Mouse (Mus musculus) midbrain, embryonic 10.5 days (tissue): ENCODE data around the gene Krt75. TPM values are rescaled to one million over a fixed set of nuclear protein-coding genes. Genes with fewer than 3 reads are reported as not detected.

Source experiments
- DNase-seq: peaks from one replicate; pipeline ENCODE4 v3.0.0-alpha.2; 2017; ENCODE audit warnings: low spot score
- H3K27ac ChIP-seq: fragments of 300-500 bp; sonication (generic); replicated peaks from 2 replicates; pipeline ENCODE4 v1.5.1; 2016; ENCODE audit warnings: mild to moderate bottlenecking
- H3K27me3 ChIP-seq: fragments of 300-500 bp; sonication (generic); 2 replicates; pipeline ENCODE4 v1.6.1; 2016; ENCODE audit warnings: low read depth, mild to moderate bottlenecking; ENCODE audit not compliant: poor library complexity, severe bottlenecking
- H3K36me3 ChIP-seq: fragments of 300-500 bp; sonication (generic); 2 replicates; pipeline ENCODE4 v1.6.1; 2016; ENCODE audit warnings: mild to moderate bottlenecking, moderate library complexity
- H3K4me1 ChIP-seq: fragments of 300-500 bp; sonication (generic); 2 replicates; pipeline ENCODE4 v1.6.1; 2016
- H3K4me3 ChIP-seq: fragments of 300-500 bp; sonication (generic); 2 replicates; pipeline ENCODE4 v1.5.1; 2016; ENCODE audit warnings: mild to moderate bottlenecking, moderate library complexity
- H3K9me3 ChIP-seq: fragments of 300-500 bp; sonication (generic); replicated peaks from 2 replicates; pipeline ENCODE4 v1.6.1; 2016; ENCODE audit warnings: mild to moderate bottlenecking
- WGBS: fragments of 180-500 bp; shearing (Covaris S2); methylation state at CpG from one replicate; pipeline ENCODE4 v1.1.7; 2016; 5-methylcytosine and 5-hydroxymethylcytosine counted together
- polyA plus RNA-seq: library from polyadenylated mRNA; unstranded; fragments of >200 nt; fragmentation: Nextera tagmentation; extraction: Ambion mirVana; gene quantifications from 2 replicates; pipeline ENCODE4 v1.2.1, GENCODE M21; 2016

The Krt75 gene
- not detected in 2 replicates for polyA plus RNA-seq

DNA sequence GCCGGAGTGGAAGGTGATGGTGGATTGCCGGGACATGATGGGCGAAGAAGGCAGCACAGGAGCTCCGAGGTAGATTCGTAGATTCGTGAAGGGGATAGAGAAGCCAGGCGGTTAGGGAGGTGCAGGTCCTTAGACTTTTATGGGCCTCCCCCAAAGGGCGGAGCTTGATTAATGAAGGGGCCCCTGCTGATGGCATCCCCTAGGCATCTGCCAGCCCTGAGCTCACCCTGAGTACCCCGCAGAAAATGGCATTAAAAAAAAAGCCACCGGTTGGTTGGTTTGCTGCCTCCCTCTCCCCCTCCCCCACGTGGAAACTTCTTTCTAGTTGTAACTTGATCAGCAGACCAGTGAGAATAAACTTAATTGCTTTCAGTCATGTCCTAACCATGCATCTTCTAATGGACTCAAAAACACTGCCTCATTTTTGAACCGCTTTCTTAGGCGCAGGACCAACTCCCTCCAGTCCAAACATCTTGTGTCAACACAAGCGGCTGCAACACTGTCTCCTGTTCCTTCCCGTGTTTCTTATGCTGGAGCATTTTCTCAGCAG, at the start of gene Krt75:
TSS of gene Krt75 (minus strand) at position 109 of the 550 bp plus-strand sequence.
- DNase-seq, result no peak
- no peak within 1 kb of the TSS for H3K4me3 ChIP-seq
- peak within 1 kb of the TSS; percentile 9; the same call in 1 of the 2 replicates for H3K27ac ChIP-seq
- no peaks in the 10 kb centered on the region for H3K4me1 ChIP-seq
- 70% methylated on average over 15 of the region's 15 CpGs for WGBS
- H3K9me3 ChIP-seq, result no peaks in the 10 kb centered on the region
- no peaks in the 10 kb centered on the region for H3K27me3 ChIP-seq
- no peaks in the 10 kb centered on the region for H3K36me3 ChIP-seq

DNA sequence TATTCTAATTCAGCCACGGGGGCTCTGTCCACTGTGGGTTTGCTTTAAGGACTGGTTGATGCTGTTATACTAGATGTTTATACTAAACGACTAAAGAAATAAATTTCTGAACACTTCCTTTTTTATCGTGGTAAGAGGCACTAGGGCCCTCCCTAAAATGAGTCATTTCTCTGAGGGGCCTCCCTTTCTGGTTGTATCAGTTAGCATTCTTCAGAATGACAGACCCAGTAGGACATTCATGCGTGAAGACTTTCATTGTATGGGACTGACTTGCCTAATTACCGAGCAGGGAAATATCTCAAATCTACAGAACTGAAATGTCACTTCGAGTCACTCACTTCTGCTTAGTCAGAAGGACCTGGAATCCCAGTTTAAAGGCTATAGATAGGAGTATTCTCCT, 25.4 kb upstream of the Krt75 start:
- WGBS, result 78% methylated on average over 6 of the region's 6 CpGs
- Histone ChIP-seq H3K4me1 (no peaks in the 10 kb centered on the region), H3K4me3 (no peak overlapping the region), H3K27ac (no peak overlapping the region), H3K36me3 (no peaks in the 10 kb centered on the region), H3K9me3 (no peaks in the 10 kb centered on the region), H3K27me3 (no peaks in the 10 kb centered on the region)
- no peak for DNase-seq

- DNase-seq, result no peak
These were observed 14.5 kb upstream of the Krt75 start for GRCm38 (mm10) chr15:101588216-101588615.

GRCm38 (mm10) chr15:101584456-101584855, 10.8 kb upstream of the Krt75 start:
- Histone ChIP-seq H3K27me3 (no peaks in the 10 kb centered on the region), H3K4me1 (no peaks in the 10 kb centered on the region), H3K27ac (no peak overlapping the region), H3K36me3 (no peaks in the 10 kb centered on the region), H3K9me3 (no peaks in the 10 kb centered on the region), H3K4me3 (no peak overlapping the region)
- WGBS, result 62% methylated on average over 2 of the region's 2 CpGs
- DNase-seq, result no peak

More at GRCm38 (mm10) chr15:101588216-101588615, 14.5 kb upstream of the Krt75 start:
- Histone ChIP-seq H3K27me3 (no peaks in the 10 kb centered on the region), H3K4me3 (no peak overlapping the region), H3K9me3 (no peaks in the 10 kb centered on the region), H3K27ac (no peak overlapping the region), H3K4me1 (no peaks in the 10 kb centered on the region), H3K36me3 (no peaks in the 10 kb centered on the region)
- WGBS, result 80% methylated on average over 10 of the region's 10 CpGs

DNA sequence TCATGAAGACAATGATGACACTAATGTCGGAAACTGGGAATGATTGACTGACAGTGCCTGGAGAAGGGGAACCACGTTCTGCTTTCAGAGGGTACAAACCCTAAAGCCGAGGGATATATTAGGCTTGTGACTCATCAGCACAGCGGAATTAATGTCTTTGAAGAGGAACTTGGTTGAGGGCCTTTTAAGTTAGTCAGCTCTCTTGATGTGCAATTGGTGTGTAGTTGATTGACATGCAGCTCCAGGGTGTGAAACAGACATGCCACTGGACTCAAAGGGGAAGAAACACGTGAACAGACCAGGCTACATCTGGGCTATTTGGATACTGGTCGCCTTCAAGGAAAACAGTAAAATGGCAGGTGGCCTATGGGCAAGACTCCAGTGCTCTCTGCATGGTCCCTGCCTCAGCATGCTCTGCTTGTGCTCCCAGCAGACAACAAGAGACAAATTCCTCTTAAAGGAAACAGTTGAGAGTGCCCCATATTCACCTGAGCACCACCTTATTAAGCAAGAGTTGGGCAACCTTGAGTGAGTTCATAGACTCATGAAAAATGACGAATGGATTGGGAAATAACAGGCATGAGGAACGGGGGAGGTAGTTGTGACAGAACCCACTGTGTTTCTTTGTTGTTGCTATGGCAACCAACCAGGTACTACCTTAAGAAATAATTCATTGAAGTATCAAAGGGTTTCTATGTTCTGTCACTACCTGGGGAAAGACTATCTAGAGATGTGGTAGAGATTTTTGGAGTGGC, 9.7 kb upstream of the Krt75 start:
- Histone ChIP-seq H3K27me3 (no peaks in the 10 kb centered on the region), H3K36me3 (no peaks in the 10 kb centered on the region), H3K4me3 (no peak overlapping the region), H3K27ac (no peak overlapping the region), H3K4me1 (no peaks in the 10 kb centered on the region), H3K9me3 (no peaks in the 10 kb centered on the region)
- no peak for DNase-seq
- WGBS, result 83% methylated on average over 8 of the region's 8 CpGs

DNA sequence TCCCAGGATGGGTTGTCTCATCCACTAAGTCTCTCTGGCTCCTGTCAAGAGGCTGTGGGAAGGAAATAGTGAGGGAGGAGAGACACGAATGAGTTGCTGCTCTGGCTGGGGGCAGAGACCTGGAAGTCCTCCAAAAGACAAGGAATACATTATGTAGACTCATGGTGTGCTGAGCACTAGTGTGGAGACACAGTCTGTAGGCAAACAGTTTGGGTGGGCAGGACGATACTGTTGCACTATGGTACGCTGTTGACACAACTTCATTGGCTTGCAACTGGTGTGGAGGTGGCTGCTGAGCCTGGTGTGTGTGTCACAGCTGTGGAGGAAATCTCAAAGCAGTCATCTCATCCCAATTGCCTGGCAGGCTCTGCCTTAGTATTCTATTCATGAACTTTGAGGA, 8.0 kb upstream of the Krt75 start:
- WGBS, result 88% methylated on average over 3 of the region's 3 CpGs
- DNase-seq, result no peak

GRCm38 (mm10) chr15:101575506-101575905, 1.8 kb upstream of the Krt75 start:
- no peaks in the 10 kb centered on the region for H3K4me1 ChIP-seq
- no peak overlapping the region for H3K27ac ChIP-seq
- WGBS, result 90% methylated on average over 5 of the region's 5 CpGs
- no peak overlapping the region for H3K4me3 ChIP-seq
- no peaks in the 10 kb centered on the region for H3K36me3 ChIP-seq
- no peaks in the 10 kb centered on the region for H3K27me3 ChIP-seq
- no peaks in the 10 kb centered on the region for H3K9me3 ChIP-seq
- no peak for DNase-seq

More for the DNA sequence above, 8.0 kb upstream of the Krt75 start:
- H3K4me1 ChIP-seq, result no peaks in the 10 kb centered on the region
- H3K27ac ChIP-seq, result no peak overlapping the region
- H3K9me3 ChIP-seq, result no peaks in the 10 kb centered on the region
- no peaks in the 10 kb centered on the region for H3K27me3 ChIP-seq
- no peak overlapping the region for H3K4me3 ChIP-seq
- H3K36me3 ChIP-seq, result no peaks in the 10 kb centered on the region

DNA sequence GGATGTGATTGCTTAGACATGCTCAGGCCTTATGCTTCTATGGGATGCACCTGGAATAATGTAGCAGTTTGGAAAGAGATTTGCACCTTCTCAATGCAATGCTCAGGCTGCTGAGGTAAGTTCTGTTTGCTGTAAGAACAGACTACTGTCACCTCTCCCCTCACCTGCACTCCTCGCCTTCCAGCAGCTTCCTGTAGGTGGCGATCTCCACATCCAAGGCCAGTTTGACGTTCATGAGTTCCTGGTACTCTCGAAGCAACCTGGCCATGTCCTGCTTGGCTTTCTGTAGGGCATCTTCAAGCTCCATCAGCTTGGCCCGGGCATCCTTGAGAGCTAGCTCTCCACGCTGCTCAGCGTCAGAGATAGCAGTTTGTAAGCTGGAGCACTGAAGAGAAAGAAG, 5.9 kb downstream of the Krt75 start:
- Histone ChIP-seq H3K4me1 (peaks cover 6% of the 10 kb centered on the region; the same call in 1 of the 2 replicates), H3K36me3 (no peaks in the 10 kb centered on the region), H3K9me3 (no peaks in the 10 kb centered on the region), H3K27me3 (0 out of 2 replicates have a peak, but pooled peaks cover 3% of the 10 kb centered on the region), H3K27ac (no peak overlapping the region), H3K4me3 (no peak overlapping the region)
- no peak for DNase-seq
- WGBS, result 51% methylated on average over 7 of the region's 7 CpGs

- no peak within 1 kb of the TSS for H3K4me3 ChIP-seq
- peaks cover 17% of the 10 kb centered on the region for H3K27me3 ChIP-seq
- no peak for DNase-seq
- no peaks in the 10 kb centered on the region for H3K36me3 ChIP-seq
- no peaks in the 10 kb centered on the region for H3K9me3 ChIP-seq
- WGBS, result 67% methylated on average over 5 of the region's 5 CpGs
- no peak within 1 kb of the TSS for H3K27ac ChIP-seq
- peaks cover 17% of the 10 kb centered on the region for H3K4me1 ChIP-seq
These were observed 10.9 kb downstream of the Krt75 start, which contains the start of gene Krt90 for GRCm38 (mm10) chr15:101562850-101563249. Gene Krt90, minus strand, starts transcription at chr15:101562950.

DNA sequence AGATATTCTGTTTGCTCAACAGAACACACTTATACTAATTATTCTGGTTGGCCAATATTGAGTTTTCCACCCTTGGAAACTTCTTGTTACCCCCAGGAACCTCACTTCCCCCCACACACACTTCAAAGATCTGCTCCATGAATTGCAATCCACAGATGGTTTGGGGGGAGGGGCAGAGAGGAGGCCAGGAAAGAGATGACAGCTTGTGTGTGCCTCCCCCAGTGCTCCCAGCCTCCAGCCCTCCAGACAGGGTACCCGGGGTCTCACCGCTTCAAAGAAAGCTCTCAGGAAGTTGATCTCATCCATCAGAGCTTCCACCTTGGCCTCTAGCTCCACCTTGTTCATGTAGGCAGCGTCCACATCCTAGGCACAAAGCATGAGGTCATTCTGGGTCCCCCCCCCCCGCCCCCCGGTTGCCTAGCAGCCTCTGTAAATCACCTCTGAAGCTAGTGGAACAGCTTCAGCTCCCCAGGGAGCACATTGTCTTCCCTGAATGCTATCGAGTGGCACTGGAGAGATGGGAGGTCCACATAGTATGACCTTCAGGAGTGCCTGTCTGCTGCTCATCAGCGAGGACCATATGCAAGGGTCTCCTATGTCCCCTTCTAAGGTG, 15.6 kb downstream of the Krt75 start:
- Histone ChIP-seq H3K4me1 (peaks cover 28% of the 10 kb centered on the region), H3K4me3 (peak overlapping the region; percentile 11; the same call in 1 of the 2 replicates), H3K9me3 (no peaks in the 10 kb centered on the region), H3K27me3 (peaks cover 44% of the 10 kb centered on the region), H3K36me3 (no peaks in the 10 kb centered on the region), H3K27ac (peak overlapping the region; percentile 61)
- 11% methylated on average over 7 of the region's 7 CpGs for whole genome bisulfite sequencing
- DNase-seq, result peak; percentile 56

GRCm38 (mm10) chr15:101553169-101553568, 20.5 kb downstream of the Krt75 start:
- DNase-seq, result peak; percentile 51
- H3K9me3 ChIP-seq, result no peaks in the 10 kb centered on the region
- peaks cover 49% of the 10 kb centered on the region for H3K27me3 ChIP-seq
- peaks cover 27% of the 10 kb centered on the region for H3K4me1 ChIP-seq
- no peaks in the 10 kb centered on the region for H3K36me3 ChIP-seq
- peak overlapping the region; percentile 39 for H3K4me3 ChIP-seq
- WGBS, result 2% methylated on average over 11 of the region's 11 CpGs
- no peak overlapping the region for H3K27ac ChIP-seq

- H3K36me3 ChIP-seq, result no peaks in the 10 kb centered on the region
- H3K4me3 ChIP-seq, result no peak overlapping the region
- H3K4me1 ChIP-seq, result peaks cover 17% of the 10 kb centered on the region
- WGBS, result 80% methylated on average over 8 of the region's 8 CpGs
- H3K27me3 ChIP-seq, result peaks cover 49% of the 10 kb centered on the region
- H3K9me3 ChIP-seq, result no peaks in the 10 kb centered on the region
- H3K27ac ChIP-seq, result no peak overlapping the region
- DNase-seq, result no peak
These were observed 21.5 kb downstream of the Krt75 start for GRCm38 (mm10) chr15:101552188-101552587.

DNA sequence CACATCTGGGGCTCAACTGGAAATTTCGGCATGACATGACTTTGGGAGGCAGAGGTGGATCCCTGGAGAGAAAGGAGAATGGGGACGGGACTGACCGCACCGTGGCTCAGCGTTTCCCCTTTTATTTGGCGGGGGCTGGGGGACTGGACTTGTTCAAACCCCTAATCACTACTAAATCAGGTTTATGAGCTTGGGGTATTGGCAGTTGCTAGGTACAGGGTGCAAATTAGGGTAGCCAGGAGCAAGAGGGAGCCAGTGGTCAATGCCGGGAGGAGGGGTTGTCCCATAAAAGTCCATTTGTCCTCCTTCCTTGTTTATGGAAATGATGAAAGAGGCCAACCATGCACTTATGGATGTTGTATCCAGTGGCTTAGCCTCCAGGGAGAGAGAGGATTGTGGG, 23.1 kb downstream of the Krt75 start, which contains the start of gene Krt82:
TSS of gene Krt82 (minus strand) at position 101 of the 400 bp plus-strand sequence.
- Histone ChIP-seq H3K36me3 (no peaks in the 10 kb centered on the region), H3K4me1 (peaks cover 16% of the 10 kb centered on the region), H3K9me3 (no peaks in the 10 kb centered on the region), H3K27ac (no peak within 1 kb of the TSS), H3K4me3 (no peak within 1 kb of the TSS), H3K27me3 (peaks cover 40% of the 10 kb centered on the region)
- no peak for DNase-seq
- 81% methylated on average over 7 of the region's 7 CpGs for WGBS
